Mouse (Mus musculus) C2C12 (cell line): ENCODE results near the gene Faap100.

Experiments
- CEBPB ChIP-seq: IDR thresholded peaks from one replicate; pipeline ENCODE4 v1.6.1; 2011; ENCODE audit warnings: low read depth, mild to moderate bottlenecking, control low read depth, moderate library complexity
- CTCF ChIP-seq: IDR thresholded peaks from one replicate; pipeline ENCODE4 v1.5.1; 2011; ENCODE audit not compliant: control insufficient read depth, insufficient read depth, insufficient read length
- FOSL1 ChIP-seq: IDR thresholded peaks from one replicate; pipeline ENCODE4 v1.8.0; 2011; ENCODE audit warnings: mild to moderate bottlenecking, low read length; ENCODE audit not compliant: poor library complexity, insufficient read depth, severe bottlenecking
- MAX ChIP-seq: IDR thresholded peaks from one replicate; pipeline ENCODE4 v1.6.1; 2011; ENCODE audit warnings: mild to moderate bottlenecking, control low read depth
- MYOD1 ChIP-seq: IDR thresholded peaks from one replicate; pipeline ENCODE4 v1.6.1; 2011; ENCODE audit warnings: low read depth; ENCODE audit not compliant: control insufficient read depth, insufficient read length
- MYOG ChIP-seq: IDR thresholded peaks from one replicate; pipeline ENCODE4 v1.6.1; 2011; ENCODE audit not compliant: control insufficient read depth, insufficient read length; ENCODE audit errors: extremely low read depth
- USF1 ChIP-seq: IDR thresholded peaks from one replicate; pipeline ENCODE4 v1.6.1; 2011; ENCODE audit warnings: low read depth, mild to moderate bottlenecking, control low read depth, moderate library complexity

DNA sequence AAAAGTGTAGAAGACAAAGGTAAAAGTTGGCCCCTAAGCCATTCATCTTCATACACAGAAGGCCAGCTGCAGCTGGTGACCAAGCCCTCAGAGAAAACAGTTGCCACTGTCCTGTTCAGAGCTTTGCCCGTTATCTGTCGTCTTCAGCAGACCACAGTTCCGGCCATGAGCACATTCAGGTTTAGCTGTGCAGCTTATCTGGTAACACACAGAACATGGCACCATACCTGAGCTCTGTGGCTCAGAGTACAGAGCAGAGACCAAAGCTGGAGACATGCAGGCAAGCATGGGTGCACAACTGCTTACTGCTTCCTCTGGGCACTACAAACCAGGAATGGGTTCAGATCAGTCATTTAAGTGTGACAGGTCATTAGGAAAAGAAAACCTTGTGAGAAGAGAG lies 27.3 kb upstream of the Faap100 start:
- TF ChIP-seq USF1: no peak
- no peak for TF ChIP-seq MYOG
- no peak for TF ChIP-seq CTCF
- TF ChIP-seq MYOD1: no peak
- TF ChIP-seq CEBPB: no peak
- TF ChIP-seq FOSL1: no peak
- TF ChIP-seq MAX: no peak
